Mouse (Mus musculus): ENCODE results near the gene Lpp.

DNA sequence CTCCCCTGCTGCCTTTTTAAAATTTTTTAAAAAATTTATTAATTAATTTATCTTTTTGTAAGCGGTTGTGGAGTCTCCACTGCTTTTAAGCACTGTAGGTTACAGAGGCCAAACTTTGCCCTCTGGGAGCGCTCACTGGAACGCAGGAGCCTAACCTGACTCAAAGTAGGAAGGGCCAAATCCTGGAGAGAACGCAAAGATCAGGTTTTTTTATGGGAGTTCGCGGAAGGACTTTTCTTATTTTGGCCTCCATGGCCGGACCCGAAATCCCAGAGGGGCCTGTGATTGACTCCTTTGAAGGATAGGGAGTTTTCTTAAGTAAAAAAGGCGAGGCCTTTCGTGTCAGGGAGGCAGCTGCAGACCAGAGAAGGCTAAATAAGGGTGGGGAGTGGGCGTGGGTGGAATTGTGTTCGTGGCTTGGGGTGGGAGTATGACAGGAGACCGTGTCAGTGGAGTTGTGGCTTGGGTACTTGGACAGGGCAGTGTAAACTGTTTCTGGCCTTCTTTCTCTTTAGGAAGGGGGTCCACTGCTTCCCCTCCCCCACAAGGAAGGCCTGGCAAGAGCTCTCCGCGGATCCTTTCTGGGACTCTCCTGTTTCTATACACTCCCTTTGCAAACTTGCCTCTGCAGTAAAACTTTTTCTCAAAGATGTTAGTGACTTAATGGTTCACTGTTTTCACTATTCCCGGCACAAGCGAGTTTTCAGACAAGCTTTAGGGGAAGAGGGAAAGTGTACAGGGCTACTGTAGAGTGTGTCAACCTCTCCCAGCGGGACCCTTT is 1.1 kb downstream of the Lpp start:
- TF ChIP-seq CTCF (IDR thresholded peaks at IDR 0.05; ENCODE audit: low read depth, low read length) = no peak
- TF ChIP-seq GATA1 (IDR thresholded peaks at IDR 0.05; ENCODE audit: borderline replicate concordance, low read length) = no peak
